Mouse (Mus musculus) kidney, adult 18-20 months (tissue): ENCODE data around the gene Olah.
A peak's percentile ranks its signal among the peaks of the same experiment; 100 is the strongest.
"Not testable (repeated sequence)": the region's sequence is repeated elsewhere in the genome, so short reads cannot be mapped to it uniquely, and the experiment has no call there.

Experiments used
- DNase-seq: peaks from one replicate; pipeline ENCODE4 v3.0.0; 2021

Gene Olah

DNA sequence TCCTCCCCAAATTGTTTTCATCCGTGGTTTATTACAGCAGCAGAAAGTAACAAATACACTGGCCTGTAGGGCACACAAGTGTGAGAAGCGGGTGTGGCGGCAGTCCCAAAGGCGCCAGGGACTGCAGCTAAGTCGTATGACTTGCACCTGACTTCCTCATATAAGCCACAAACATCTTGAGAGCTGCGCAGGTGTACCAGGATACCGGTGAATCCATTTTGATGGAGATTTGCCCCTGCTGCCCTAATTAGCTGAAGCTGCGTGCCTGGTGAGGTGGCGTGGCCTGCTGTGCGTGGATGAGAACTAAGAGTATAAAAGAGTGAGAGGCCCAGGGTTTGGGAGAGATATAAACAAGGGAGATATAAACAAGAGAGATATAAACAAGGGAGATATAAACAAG lies at the start of gene Olah:
Gene Olah, minus strand, starts transcription at position 101 of the 400 bp plus-strand sequence.
- not testable (repeated sequence) for DNase-seq

DNA sequence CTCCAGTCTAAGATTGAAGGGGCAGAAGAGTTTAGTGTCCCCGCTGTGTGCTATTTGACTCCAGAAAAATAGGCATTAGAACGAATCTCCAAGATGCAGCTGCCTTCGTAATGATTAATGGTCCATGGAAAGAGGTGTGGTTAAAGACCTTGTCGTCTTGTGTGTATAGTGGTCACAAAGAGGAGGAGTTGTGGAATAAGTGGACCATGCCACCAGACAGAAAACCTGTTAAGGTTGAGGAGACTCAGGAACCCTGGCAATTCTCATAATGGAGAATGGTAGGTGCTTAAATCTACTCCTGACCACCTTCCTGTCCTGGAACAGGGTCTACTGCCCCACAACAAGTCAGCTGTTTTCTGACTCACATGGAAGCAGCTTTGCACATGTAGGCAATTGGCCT lies 49.0 kb upstream of the Olah start:
- DNase-seq = no peak

DNA sequence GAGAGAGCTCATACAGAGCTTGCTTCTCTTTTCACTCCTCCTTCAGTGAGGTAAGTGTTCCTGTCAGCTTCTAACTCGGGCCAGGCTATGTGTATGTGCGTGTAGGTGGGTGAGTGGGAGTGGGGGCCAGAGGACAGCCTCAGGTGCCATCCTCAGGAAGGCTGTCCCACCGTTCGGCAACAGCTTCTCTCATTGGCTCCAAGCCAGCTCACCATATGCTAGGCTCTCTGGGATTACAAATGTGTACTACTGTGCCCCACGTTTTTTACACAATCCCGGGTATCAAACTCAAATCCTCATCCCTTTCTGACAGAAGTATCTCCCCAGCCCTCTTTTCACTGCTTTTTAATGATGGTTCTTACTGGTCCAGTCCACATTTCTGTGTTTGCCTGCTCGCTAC lies 47.2 kb upstream of the Olah start:
- no peak for DNase-seq

DNA sequence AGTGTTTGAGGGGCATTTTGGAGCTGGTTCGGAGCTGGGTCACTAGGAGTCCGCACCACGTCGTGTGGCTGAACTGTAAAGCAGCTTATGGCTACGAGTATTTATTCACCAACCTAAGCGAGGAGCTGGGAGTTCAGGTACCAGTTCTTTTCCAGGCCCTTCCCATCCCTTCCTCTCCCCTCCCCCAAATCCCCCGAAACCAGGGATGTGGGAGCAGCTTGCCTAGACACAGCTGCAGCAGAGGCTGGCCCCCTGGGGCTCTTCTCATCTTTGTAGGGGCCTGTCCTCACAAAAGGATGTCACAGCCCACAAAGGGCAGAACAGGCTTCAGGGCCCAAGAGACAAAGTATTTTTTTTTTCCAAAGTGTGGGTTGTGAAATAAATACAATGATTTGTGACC lies 40.9 kb upstream of the Olah start:
- DNase-seq = no peak

DNA sequence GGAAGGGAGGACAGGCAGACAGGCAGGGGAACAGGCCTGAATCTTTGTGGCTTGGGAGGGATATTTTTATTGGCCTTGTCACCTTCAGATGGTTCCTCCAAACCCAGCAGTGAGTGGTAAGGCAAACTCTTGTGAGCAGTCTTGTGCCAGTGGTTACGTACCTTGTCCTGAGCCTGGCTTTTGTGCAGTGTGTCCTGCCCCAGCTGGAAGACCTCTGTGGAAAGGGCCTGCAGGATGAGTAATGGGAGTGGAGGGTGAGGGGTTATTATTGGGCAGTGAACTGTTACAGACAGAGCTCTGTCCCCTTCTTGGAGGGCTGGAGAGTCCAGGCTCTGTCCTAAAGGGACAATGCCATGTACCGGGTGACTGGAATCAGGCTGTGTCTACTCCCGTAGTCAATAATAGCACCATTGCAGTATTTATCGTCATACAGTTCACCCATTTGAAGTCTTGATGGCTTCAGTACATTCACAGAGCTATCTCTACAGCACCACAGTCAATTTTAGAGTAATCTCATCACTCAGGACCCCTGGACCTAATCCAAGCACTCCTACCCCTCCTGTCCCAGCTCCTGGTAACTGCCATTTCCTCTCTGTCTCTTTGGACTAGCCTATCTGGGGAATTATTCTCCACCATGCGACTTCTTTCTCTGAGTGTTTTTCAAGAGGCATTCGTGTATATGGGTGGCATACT lies 38.5 kb upstream of the Olah start:
- DNase-seq = no peak

DNA sequence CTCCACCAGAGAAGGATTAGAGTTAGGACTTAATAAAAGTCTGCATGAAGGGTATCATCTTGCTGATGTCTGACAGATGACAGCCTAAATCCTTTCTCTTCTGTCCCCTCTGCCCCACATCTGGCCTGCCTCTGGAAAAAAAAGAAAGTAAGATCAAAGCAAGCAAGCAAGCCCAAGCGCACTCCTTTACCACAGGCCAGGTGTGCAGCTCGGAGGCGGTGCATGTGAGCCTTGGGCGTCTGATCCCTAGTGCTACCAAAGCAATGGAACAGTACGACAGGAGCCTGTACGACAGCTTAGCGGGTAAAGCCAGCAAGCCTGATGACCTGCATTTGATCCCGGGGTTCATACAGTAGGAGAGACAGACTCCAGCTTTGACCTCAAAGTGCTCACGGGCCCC lies 33.9 kb upstream of the Olah start:
- DNase-seq = no peak

DNA sequence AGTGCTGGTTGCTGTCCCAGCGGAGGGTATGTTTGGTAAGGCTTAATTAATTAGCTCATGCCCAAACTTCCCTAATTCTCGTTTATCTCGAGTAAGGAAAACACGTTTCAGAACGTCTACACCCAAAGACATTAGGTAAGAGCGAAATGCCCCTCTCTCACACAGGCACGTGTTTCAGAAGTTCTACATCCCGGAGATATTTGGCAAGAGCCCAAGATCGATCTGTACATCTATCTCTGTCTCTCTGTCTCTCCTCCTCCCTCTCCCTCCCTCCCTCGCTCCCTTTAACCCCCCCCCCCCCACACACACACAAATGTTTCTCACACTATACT lies 27.5 kb upstream of the Olah start:
- DNase-seq = no peak

DNA sequence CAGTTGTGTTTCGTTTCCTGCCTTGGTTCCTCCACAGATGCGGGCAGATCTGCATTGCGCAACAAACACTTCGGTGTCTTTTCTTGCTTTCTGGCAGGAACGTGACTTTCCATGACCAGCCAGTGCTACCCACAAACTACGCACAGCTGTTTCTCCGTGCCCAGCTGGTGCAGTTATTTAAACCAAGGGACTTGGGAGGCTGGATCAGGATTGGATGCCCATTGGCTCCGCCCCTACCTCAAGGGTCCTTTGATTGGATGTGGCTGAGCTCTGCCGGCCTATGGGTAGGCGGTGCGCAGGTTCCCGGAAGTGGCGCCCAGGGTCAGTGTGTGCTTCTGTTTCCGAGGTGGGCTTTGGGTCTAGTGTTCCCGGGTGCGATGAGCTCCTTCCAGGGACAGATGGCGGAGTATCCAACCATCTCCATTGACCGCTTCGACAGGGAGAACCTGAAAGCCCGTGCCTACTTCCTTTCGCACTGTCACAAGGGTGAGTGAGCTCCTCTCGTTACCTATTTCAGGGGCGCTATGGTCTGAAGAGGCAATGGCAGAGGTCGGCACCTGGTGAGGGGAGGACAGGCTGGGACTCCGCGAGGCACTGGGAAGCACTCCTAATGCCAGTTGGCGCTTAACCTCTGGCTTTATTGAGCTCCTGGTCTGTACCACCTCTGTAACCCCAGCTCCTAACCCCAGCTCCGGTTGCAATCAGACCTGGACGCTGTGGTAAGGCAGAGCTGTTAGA lies 27.0 kb upstream of the Olah start, which contains the start of gene Dclre1c:
Gene Dclre1c, plus strand, starts transcription at position 291 of the 738 bp plus-strand sequence.
- peak; percentile 89 for DNase-seq

DNA sequence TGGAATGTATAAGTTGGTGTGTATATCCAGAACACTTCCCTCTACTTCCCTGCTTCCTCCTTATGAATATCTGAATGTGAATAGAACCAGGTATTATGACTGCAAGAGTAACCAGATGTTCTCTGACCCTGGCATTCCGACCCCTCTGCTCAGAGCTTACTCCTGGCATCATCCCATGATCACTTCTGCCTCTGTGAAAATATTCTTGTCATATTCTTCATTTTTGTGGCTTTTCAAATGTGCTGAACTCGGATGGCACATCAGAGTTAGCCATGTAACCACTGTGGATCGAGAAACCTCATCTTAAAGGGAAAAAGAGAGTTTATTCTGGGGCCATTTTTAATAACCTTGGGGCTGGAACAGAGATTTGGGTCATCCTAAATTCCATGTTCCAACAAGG lies 25.5 kb upstream of the Olah start, which contains the start of gene Meig1:
Gene Meig1, minus strand, starts transcription at position 101 of the 400 bp plus-strand sequence.
- DNase-seq = no peak

DNA sequence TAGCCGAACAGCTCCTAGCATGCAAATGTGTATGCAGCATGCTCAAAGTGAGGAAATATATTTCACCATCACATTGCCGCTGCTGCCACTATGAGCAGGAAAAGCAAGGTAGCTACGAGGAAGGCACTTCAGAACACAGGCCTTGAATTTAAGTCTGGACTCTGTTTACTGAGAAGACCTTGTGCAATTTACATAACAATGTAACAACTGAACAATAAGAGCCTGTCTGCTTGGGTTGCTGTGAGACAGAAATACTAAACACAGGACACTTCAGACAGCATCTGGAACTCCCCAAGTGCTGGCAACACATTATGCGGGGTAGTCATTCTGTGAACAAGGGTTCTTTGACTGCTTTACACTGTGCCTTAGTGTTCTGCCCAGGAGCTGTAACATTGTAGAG lies 23.1 kb upstream of the Olah start:
- no peak for DNase-seq

DNA sequence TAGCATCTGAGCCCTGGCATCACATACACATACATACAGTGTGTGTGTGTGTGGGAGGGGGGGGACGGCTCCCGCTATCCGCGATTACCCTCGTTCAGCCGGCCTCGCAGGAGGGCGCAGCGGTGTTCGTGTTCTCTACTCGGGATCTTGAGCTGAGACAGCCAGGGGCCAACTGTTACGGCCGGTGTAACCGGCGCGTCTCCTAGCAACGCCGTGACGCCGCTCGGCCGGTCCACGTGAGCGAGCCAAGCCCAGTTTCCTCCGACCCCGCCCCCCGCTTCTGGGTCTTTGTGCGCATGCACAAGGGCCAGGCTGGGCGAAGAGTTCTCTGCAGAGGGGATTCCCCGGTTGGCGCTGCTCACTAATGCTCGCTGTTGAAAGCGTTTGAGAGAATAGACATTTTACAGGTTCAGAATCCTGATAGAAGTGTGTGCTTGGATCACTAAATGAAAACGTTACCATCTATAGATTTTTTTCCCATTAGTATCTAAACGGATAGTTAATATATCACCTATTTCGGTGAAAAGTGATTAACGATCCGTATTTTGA lies 21.9 kb upstream of the Olah start:
- DNase-seq = peak; percentile 99

DNA sequence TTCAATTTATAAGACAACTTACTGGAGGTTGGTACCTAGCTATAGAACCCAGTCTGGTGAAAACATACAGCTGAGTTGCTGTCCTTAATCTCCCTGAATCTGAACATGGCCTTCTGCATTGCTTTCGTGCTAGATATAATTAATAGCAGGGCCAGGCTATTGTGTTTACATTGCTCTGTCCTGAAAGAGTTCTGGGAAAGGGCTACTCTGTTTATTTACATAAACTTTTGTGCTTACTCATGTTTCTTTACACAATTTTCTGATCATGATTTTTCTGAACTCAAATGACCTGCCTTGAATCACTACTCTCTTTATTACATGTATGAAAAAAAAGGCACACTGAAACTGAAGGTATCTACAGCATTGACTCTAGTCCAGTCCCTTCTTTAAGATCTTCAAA lies 18.7 kb upstream of the Olah start:
- DNase-seq = no peak

DNA sequence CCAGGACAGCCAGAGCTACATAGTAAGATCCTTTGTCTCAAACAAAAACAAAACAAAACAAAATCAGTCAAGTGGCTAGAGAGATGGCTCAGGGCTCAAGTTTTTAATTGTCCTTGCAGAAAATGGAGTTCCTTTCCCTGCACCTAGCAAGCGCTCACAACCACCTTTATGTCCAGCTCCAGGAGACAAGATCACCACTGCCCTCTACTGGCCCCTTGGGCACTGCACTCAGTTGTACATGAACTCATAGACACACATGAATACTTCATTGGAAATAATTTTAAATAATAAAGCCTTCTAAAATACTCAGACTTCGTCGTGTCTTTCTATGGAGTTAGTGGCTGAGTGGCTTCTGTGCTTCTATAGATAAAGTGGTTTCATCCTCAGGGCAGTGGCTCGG lies 17.2 kb upstream of the Olah start:
- DNase-seq = peak; percentile 76

DNA sequence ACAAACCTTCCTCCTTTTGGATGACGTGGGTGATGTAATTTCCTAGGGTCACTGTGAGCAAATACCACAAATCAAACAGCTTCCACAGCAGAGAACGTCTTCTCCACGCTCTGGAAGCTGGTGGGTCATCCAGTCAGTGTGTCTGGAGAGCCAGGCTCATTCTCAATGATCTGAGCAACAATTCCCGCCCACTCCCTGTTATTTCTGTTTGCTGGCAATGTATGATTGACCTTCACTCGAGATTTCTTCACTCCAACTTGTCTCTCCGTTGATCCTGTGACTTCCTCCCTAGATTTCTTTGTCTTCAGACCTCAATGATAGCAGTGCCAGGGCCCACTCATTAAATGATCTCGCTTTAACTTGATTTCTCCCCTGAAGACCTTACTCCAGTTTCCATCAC lies 10.7 kb upstream of the Olah start:
- no peak for DNase-seq

DNA sequence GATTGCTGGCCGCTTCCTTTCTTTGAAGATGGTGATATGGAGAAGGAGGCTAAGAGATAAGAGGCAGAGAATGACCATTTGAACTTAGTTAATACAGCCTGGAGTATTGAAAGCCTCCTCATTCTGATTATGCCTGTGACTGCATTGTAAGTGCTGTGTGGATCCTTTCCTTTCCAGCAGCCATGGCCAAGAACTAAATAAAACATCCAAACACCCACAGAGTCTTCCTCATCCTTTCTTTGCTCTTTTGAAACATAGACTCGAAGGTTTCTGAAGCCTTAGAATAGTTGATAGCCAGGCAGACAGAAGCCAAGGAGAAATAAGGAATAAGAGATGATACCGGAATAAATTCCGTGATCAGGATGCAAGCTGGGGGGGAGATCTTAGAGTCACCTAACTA lies 9.0 kb upstream of the Olah start:
- DNase-seq = no peak

DNA sequence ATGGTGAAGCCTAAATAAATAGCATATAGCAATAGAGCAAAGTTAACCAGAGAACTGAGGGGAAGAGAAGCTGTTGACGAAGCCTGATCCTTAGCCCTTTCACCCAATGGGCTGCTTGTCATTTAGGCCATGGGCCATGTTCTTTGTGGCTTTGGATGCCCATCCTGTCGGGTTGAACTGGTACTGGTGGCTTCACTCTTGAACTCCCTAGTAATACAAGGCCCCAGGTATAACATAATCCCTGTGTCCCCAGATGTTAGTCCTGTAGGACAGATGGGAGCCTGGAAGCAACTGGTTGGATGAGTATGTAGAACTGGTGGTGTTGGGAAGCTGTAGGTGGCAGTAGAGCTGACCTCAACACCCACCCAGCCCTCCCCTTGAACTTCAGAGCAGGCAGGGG lies 5.1 kb downstream of the Olah start:
- DNase-seq = no peak

DNA sequence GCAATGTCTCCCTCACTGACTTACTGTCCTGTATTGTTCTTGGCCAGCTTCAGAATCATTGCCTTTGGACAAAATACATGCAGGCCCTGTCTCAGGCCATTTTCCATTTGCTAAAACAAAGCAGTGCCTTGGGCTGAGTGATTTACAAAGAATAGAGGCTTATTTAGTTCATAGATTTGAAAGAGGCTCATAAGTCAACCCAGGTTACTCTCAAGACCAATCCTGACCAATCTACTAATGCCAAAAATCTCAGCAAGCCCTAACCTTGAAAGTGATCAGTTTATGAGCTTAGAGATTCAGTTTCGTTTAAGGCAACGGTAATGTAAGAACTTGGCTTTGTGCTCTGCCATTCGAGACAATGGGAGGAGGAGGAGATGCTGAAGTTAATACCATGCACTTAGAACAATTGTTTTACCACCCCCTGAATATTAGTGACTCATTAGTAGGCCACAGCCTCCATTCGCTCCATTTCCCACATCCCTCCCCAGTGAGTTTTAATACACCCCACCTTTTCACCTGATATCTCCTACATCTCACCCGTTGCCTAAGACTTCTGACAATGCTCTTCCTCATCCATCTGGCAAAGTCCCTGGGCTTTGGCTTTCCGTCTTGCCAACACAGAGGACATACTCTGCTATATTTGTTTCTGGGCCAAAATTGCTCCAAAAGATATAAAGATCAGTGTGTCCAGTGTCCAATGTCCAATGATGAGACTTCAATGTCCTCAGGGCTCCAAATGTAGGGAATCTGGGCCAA lies 9.7 kb downstream of the Olah start:
- DNase-seq = no peak

DNA sequence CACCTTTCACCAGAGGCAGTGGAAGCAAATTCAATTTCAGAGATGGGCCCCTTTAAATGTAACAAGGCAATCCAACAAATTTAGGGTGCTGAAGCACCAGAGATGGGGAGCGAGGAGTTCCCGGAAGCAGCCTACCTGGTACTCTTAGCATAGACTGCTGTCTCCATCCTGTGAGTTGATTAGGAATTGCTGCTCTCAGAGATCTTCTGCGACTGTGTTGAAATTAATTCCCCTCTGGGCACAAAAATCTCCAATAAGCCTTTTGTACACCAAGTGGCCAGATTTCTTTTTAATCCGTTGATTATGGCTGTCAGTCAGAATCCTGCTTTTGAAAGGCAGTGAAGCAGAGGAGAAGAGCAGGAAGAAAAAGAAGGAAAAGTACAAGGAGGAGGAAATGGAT lies 31.9 kb downstream of the Olah start:
- DNase-seq = no peak

DNA sequence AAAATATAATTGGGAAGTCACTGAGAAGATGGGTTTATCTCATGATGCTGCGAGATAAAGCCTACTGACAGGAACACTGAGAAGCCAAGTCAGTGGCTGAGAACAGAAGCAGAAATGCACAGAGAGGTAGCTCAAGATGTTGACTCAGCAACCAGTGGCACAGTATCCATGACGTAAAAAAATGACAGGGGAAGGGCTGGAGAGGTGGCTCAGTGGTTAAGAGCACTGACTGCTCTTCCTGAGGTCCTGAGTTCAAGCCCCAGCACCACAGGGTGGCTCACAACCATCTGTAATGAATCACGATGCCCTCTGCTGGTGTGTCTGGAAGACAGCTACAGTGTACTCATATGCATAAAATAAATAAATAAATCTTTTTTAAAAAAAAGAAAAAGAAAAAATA lies 35.9 kb downstream of the Olah start:
- no peak for DNase-seq

DNA sequence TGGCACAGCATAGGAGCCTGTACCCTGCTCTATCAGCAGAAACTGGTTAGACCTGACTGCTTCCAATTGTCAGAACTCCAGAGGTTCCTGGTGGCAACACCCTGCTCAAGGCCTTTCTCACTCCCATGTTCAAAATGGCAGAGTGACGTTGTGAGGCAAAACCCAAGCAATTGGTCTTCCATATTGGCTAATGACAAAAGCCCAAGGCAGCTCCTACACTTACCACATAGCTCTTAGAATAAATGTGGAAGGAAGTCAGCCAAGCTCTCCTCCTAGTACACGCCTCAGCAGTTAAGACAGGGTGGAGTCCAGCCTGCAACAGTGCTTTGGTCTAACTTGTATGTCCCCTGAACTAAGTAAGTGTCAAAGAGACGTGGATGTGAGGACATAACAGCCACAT lies 39.1 kb downstream of the Olah start:
- DNase-seq = no peak

DNA sequence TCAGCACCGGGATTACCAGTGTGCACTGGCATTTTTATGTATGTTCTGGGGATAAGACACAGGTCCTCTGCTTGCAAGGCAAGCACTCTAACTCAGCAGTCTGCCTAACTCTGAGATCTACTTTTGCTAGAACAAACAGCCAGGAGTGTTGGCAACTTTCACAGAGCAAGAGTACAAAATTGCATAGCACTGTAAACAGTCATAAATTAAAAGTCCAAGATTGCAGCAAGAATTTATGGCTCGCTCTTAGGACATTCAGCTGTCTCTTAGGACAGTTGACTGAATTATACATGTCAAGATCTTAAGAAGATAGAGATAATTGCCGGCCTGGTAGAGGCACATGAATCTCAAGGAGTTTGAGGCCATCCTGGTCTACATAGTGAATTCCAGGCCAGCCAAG lies 40.7 kb downstream of the Olah start:
- DNase-seq = no peak

DNA sequence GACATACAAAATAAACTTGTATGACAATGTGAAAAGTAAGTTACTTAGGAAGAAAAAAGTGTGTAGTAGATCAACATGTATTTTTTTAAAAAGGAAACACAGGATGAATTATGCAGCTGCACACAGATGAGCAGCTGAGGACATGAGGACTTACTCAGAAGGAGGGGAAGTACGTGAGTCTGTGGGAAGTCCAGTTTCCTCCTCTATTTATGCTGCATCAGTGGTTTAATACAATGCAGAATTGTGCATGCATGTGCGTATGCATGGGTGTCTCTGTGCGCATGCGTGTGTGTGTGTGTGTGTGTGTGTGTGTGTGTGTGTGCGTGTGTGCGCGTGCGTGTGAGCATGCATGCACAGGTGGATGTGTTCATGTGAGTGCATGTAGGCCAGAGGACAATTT lies 41.2 kb downstream of the Olah start:
- no peak for DNase-seq

DNA sequence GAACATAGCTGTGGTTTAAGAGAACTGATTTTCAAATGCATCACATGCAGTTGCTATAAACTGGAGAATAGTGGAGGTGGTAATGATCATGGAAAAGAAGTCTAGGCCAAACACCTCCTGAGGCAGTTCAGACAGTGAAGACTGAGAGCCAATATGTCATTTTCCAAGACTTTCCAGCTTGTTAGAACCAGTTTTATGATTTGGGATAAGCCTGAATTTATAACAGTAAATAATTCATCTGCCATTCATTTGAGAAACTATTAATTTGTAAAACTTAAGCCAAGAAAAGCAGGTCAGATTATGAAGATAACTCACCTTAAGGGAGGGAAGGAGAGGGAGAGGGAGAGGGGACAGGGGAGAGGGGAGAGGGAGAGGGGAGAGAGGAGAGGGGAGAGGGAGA lies 43.9 kb downstream of the Olah start:
- no peak for DNase-seq

DNA sequence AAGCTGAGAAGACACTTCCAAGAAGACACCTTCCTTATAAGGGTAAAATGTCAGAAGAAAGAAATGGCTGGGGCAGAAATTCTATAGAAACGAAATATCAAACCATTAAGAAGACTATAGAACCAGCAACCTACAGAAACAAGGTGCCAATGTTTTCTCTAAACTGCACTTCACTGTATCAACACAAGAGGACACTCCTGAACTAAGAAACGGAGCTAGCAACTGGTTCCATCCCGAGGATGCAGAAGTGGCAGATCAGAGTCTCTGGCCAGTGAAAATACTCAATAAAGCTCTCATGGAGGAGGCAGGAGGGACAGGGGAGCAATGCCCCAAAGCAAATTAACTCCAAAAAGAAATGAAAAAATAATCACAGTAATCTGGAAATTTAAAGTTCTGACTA lies 48.1 kb downstream of the Olah start:
- no peak for DNase-seq
